Mouse (Mus musculus) liver, embryonic 16.5 days (tissue): ENCODE results near the gene Car9. TPM values are rescaled to one million over a fixed set of nuclear protein-coding genes. Genes with fewer than 3 reads are reported as not detected.
"Not testable (repeated sequence)": the region's sequence is repeated elsewhere in the genome, so short reads cannot be mapped to it uniquely, and the experiment has no call there.

ENCODE experiments used
- ATAC-seq: fragments of 200-750 bp; cut with Nextera tagmentation; 2 replicates; pipeline ENCODE4 v1.8.0; 2017; ENCODE audit warnings: low read depth, mild to moderate bottlenecking, moderate number of reproducible peaks, moderate library complexity
- H3K27ac ChIP-seq: fragments of 300-500 bp; sonication (generic); 2 replicates; pipeline ENCODE4 v1.5.1; 2014; ENCODE audit warnings: mild to moderate bottlenecking, low read length
- H3K27me3 ChIP-seq: fragments of 300-500 bp; sonication (generic); 2 replicates; pipeline ENCODE4 v1.6.1; 2014; ENCODE audit warnings: low read depth, low read length, mixed read lengths; ENCODE audit not compliant: control insufficient read depth, insufficient read depth
- H3K36me3 ChIP-seq: fragments of 300-500 bp; sonication (generic); 2 replicates; pipeline ENCODE4 v1.6.1; 2014; ENCODE audit warnings: mild to moderate bottlenecking; ENCODE audit not compliant: control insufficient read depth, insufficient read depth
- H3K4me1 ChIP-seq: fragments of 300-500 bp; sonication (generic); 2 replicates; pipeline ENCODE4 v1.6.1; 2014; ENCODE audit warnings: low read depth, low read length, mixed read lengths; ENCODE audit not compliant: control insufficient read depth
- H3K4me2 ChIP-seq: fragments of 300-500 bp; sonication (generic); 2 replicates; pipeline ENCODE4 v1.6.1; 2014; ENCODE audit warnings: low read depth, low read length, mixed read lengths
- H3K4me3 ChIP-seq: fragments of 300-500 bp; sonication (generic); 2 replicates; pipeline ENCODE4 v1.5.1; 2014; ENCODE audit warnings: low read depth, mild to moderate bottlenecking, low read length
- H3K9ac ChIP-seq: fragments of 300-500 bp; sonication (generic); 2 replicates; pipeline ENCODE4 v1.6.1; 2014; ENCODE audit warnings: low read depth, low read length
- H3K9me3 ChIP-seq: fragments of 300-500 bp; sonication (generic); replicated peaks from 2 replicates; pipeline ENCODE4 v1.6.1; 2016; ENCODE audit warnings: low read length; ENCODE audit not compliant: control insufficient read depth
- WGBS: fragments of 180-500 bp; shearing (Covaris S2); extraction: QIAGEN DNeasy Blood & Tissue Kit; methylation state at CpG from one replicate; pipeline ENCODE4 v1.1.7; 2014; ENCODE audit not compliant: insufficient replicate concordance; 5-methylcytosine and 5-hydroxymethylcytosine counted together
- polyA plus RNA-seq: library from polyadenylated mRNA; unstranded; fragments of >200 nt; fragmentation: Nextera tagmentation; extraction: Ambion mirVana; gene quantifications from 2 replicates; pipeline ENCODE4 v1.2.1, GENCODE M21; 2015

The Car9 gene
- polyA plus RNA-seq, 1 experiment from 2014 or later, result 1.3 TPM

GRCm38 (mm10) chr4:43549055-43549454 lies 42.3 kb downstream of the Car9 start:
- Histone ChIP-seq H3K9me3 (peaks cover 4% of the 10 kb centered on the region), H3K9ac (no peak overlapping the region), H3K27ac (no peak overlapping the region), H3K4me2 (no peak overlapping the region), H3K36me3 (peaks cover 100% of the 10 kb centered on the region), H3K4me3 (no peak overlapping the region), H3K4me1 (no peaks in the 10 kb centered on the region), H3K27me3 (no peaks in the 10 kb centered on the region)
- 91% methylated on average over 12 of the region's 12 CpGs for WGBS
- no peak for ATAC-seq

GRCm38 (mm10) chr4:43551854-43552253 lies 45.1 kb downstream of the Car9 start:
- H3K9ac ChIP-seq, H3K27me3 ChIP-seq, H3K9me3 ChIP-seq, H3K27ac ChIP-seq, H3K4me1 ChIP-seq, H3K4me3 ChIP-seq, H3K4me2 ChIP-seq, ATAC-seq: not testable (repeated sequence)
- WGBS, result 77% methylated on average over 6 of the region's 6 CpGs
- H3K36me3 ChIP-seq, result peaks cover 97% of the 10 kb centered on the region

GRCm38 (mm10) chr4:43552437-43552836 lies 45.7 kb downstream of the Car9 start:
- Histone ChIP-seq H3K9ac (no peak overlapping the region), H3K9me3 (peaks cover 4% of the 10 kb centered on the region), H3K4me1 (peaks cover 4% of the 10 kb centered on the region), H3K27ac (no peak overlapping the region), H3K36me3 (peaks cover 96% of the 10 kb centered on the region), H3K4me3 (no peak overlapping the region), H3K4me2 (no peak overlapping the region), H3K27me3 (no peaks in the 10 kb centered on the region)
- WGBS, result 94% methylated on average over 5 of the region's 5 CpGs
- ATAC-seq, result no peak

GRCm38 (mm10) chr4:43553891-43554290 lies 47.1 kb downstream of the Car9 start:
- Histone ChIP-seq H3K36me3 (peaks cover 82% of the 10 kb centered on the region), H3K9ac (no peak overlapping the region), H3K4me3 (no peak overlapping the region), H3K4me1 (peaks cover 19% of the 10 kb centered on the region), H3K4me2 (no peak overlapping the region), H3K27me3 (no peaks in the 10 kb centered on the region), H3K9me3 (peaks cover 4% of the 10 kb centered on the region), H3K27ac (no peak overlapping the region)
- no peak for ATAC-seq

- no peaks in the 10 kb centered on the region for H3K27me3 ChIP-seq
- H3K36me3 ChIP-seq, result peaks cover 61% of the 10 kb centered on the region
- no peak for ATAC-seq
- no peak overlapping the region for H3K4me2 ChIP-seq
- no peak overlapping the region for H3K9ac ChIP-seq
- H3K9me3 ChIP-seq, result peaks cover 4% of the 10 kb centered on the region
- H3K4me1 ChIP-seq, result peaks cover 38% of the 10 kb centered on the region
- WGBS, result 76% methylated on average over 7 of the region's 7 CpGs
- no peak overlapping the region for H3K4me3 ChIP-seq
- no peak overlapping the region for H3K27ac ChIP-seq
These were observed 49.2 kb downstream of the Car9 start for GRCm38 (mm10) chr4:43555926-43556325.

- no peaks in the 10 kb centered on the region for H3K27me3 ChIP-seq
- H3K9ac ChIP-seq, result peak overlapping the region; percentile 48
- peak overlapping the region; percentile 89 for H3K4me2 ChIP-seq
- peak overlapping the region; percentile 72 for H3K27ac ChIP-seq
- no peaks in the 10 kb centered on the region for H3K9me3 ChIP-seq
- H3K4me1 ChIP-seq, result peaks cover 44% of the 10 kb centered on the region
- 8% methylated on average over 5 of the region's 5 CpGs for WGBS
- no peak for ATAC-seq
- H3K4me3 ChIP-seq, result peak overlapping the region; percentile 92
- H3K36me3 ChIP-seq, result peaks cover 39% of the 10 kb centered on the region
These were observed 51.4 kb downstream of the Car9 start for GRCm38 (mm10) chr4:43558028-43558630.

GRCm38 (mm10) chr4:43558631-43559356 lies 52.0 kb downstream of the Car9 start:
- 7% methylated on average over 13 of the region's 13 CpGs for WGBS
- Histone ChIP-seq H3K4me2 (peak overlapping the region; percentile 89), H3K4me1 (peaks cover 51% of the 10 kb centered on the region), H3K36me3 (peaks cover 33% of the 10 kb centered on the region), H3K9me3 (no peaks in the 10 kb centered on the region), H3K9ac (peak overlapping the region; percentile 48), H3K27ac (peak overlapping the region; percentile 72), H3K27me3 (no peaks in the 10 kb centered on the region), H3K4me3 (peak overlapping the region; percentile 92)
- ATAC-seq, result no peak

- Histone ChIP-seq H3K4me2 (peak overlapping the region; percentile 89), H3K27ac (peak overlapping the region; percentile 100), H3K9ac (peak overlapping the region; percentile 94), H3K4me1 (peaks cover 55% of the 10 kb centered on the region), H3K4me3 (peak overlapping the region; percentile 92), H3K36me3 (peaks cover 25% of the 10 kb centered on the region), H3K27me3 (no peaks in the 10 kb centered on the region), H3K9me3 (no peaks in the 10 kb centered on the region)
- ATAC-seq, result no peak
- WGBS, result 22% methylated on average over 13 of the region's 13 CpGs
These were observed 52.9 kb downstream of the Car9 start for GRCm38 (mm10) chr4:43559519-43560242.

- peaks cover 55% of the 10 kb centered on the region for H3K4me1 ChIP-seq
These were observed 53.5 kb downstream of the Car9 start for GRCm38 (mm10) chr4:43560243-43560611.

More at GRCm38 (mm10) chr4:43560243-43560611, 53.5 kb downstream of the Car9 start:
- Histone ChIP-seq H3K9me3 (no peaks in the 10 kb centered on the region), H3K4me3 (peak overlapping the region; percentile 92), H3K9ac (peak overlapping the region; percentile 94), H3K27me3 (no peaks in the 10 kb centered on the region), H3K4me2 (peak overlapping the region; percentile 89), H3K36me3 (peaks cover 24% of the 10 kb centered on the region), H3K27ac (peak overlapping the region; percentile 100)
- WGBS, result 9% methylated on average over 6 of the region's 6 CpGs
- ATAC-seq, result no peak
